ENCODE assay signal across 10 mouse cellular contexts in the genomic region with DNA sequence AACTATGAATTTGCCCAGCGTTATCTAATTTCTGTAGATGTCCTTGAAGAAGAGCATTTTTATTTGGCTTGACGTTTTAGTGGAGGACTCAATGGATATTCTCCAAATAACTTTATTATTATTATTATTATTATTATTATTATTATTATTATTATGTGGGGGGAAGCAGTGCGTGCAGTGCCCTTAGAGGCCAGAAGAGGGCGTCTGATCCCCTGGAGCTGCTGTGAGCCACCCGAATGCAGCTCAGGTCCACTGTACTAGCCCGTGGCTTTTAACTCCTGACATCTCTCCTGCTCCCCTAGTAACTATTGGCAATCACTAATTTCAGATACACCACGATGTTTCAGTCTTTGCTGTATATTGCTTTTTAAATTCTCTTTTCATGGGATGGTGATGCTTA. TPM values are rescaled to one million over a fixed set of nuclear protein-coding genes. Genes with fewer than 3 reads are reported as not detected.
DNase-seq lines count a peak whose midpoint lies in the region; ATAC-seq and TF ChIP-seq lines count a peak whose summit lies in the region.
"Had no signal": no experiment of that assay in that cellular context is flagged by ENCODE, and none has a peak within 500 bp of the region (broad histone marks: within the 10 kb centered on the region; RNA-seq: fewer than 3 reads in every experiment).

No protein-coding gene starts in this region.

- no peak for DNase-seq in kidney, adult 2 months
- DNase-seq in kidney, adult 11 months = no peak
- peak; percentile 45 for DNase-seq in A20 (ENCODE audit: low read depth, low spot score)
- peak; percentile 27 for DNase-seq in NIH3T3 (ENCODE audit: low read depth)
- peak; percentile 29 for DNase-seq in induced T-regulatory cell, adult 2 months (ENCODE audit: low read depth)
- no peak for DNase-seq in forebrain, embryonic 14.5 days (ENCODE audit: low spot score)
- DNase-seq in heart, embryonic 10.5 days (ENCODE audit: low spot score) = no peak
- DNase-seq in adrenal gland, adult 2 months = no peak
- DNase-seq: midbrain, embryonic 14.5 days had no signal

- 70% methylated on average over 7 of the region's 7 CpGs for WGBS in kidney, adult 2 months
- WGBS in forebrain, embryonic 14.5 days = 61% methylated on average over 7 of the region's 7 CpGs
- 66% methylated on average over 7 of the region's 7 CpGs for WGBS in heart, embryonic 10.5 days

- H3K4me3 ChIP-seq in kidney, adult 2 months (ENCODE audit: insufficient read depth, low read depth, low read length) = no peak overlapping the region
- H3K4me3 ChIP-seq in forebrain, embryonic 14.5 days (ENCODE audit: low read depth, low read length) = no peak overlapping the region
- H3K4me3 ChIP-seq in heart, embryonic 10.5 days = no peak overlapping the region

- no peak overlapping the region for H3K9ac ChIP-seq in forebrain, embryonic 14.5 days (ENCODE audit: low read length)

- TF ChIP-seq POLR2A in kidney, adult 2 months (IDR thresholded peaks at IDR 0.05; ENCODE audit: low read depth, low read length) = no peak

- no peaks in the 10 kb centered on the region for H3K9me3 ChIP-seq in forebrain, embryonic 14.5 days (replicated peaks; ENCODE audit: control insufficient read depth, low read length)
- H3K9me3 ChIP-seq in heart, embryonic 10.5 days = no peaks in the 10 kb centered on the region

- no peak overlapping the region for H3K27ac ChIP-seq in kidney, adult 2 months (ENCODE audit: insufficient read depth, low read depth, low read length)
- no peak overlapping the region for H3K27ac ChIP-seq in forebrain, embryonic 14.5 days (ENCODE audit: low read depth, low read length)
- no peak overlapping the region for H3K27ac ChIP-seq in heart, embryonic 10.5 days

- no peak for ATAC-seq in forebrain, embryonic 14.5 days

- no peaks in the 10 kb centered on the region for H3K27me3 ChIP-seq in kidney, adult 2 months (replicated peaks; ENCODE audit: control insufficient read depth, insufficient read depth, low read length)
- H3K27me3 ChIP-seq in forebrain, embryonic 14.5 days (replicated peaks; ENCODE audit: control insufficient read depth, insufficient read depth, low read length) = 0 out of 2 replicates have a peak, but pooled peaks cover 6% of the 10 kb centered on the region
- H3K27me3 ChIP-seq in heart, embryonic 10.5 days (ENCODE audit: insufficient read depth, poor library complexity, severe bottlenecking) = no peaks in the 10 kb centered on the region

- TF ChIP-seq CTCF in kidney, adult 2 months (conservative IDR thresholded peaks at IDR 0.05; ENCODE audit: insufficient read depth, insufficient read length, low read depth, low read length) = peak; percentile 49

- no peak overlapping the region for H3K4me2 ChIP-seq in forebrain, embryonic 14.5 days (ENCODE audit: low read length)
- H3K4me2 ChIP-seq: heart, embryonic 11.5 days had no signal

- peaks cover 3% of the 10 kb centered on the region; the same call in 1 of the 2 replicates for H3K36me3 ChIP-seq in kidney, adult 2 months (ENCODE audit: control insufficient read depth, insufficient read depth, low read length)
- H3K36me3 ChIP-seq in forebrain, embryonic 14.5 days (ENCODE audit: control insufficient read depth, insufficient read depth, low read length) = peaks cover 23% of the 10 kb centered on the region
- H3K36me3 ChIP-seq in heart, embryonic 10.5 days = peaks cover 11% of the 10 kb centered on the region

- H3K4me1 ChIP-seq in kidney, adult 2 months (ENCODE audit: control insufficient read depth, insufficient read depth, low read length) = peaks cover 28% of the 10 kb centered on the region
- peaks cover 26% of the 10 kb centered on the region for H3K4me1 ChIP-seq in forebrain, embryonic 14.5 days (ENCODE audit: control insufficient read depth, insufficient read depth, low read length)
- H3K4me1 ChIP-seq in heart, embryonic 10.5 days = peaks cover 13% of the 10 kb centered on the region

RNA-seq across cellular contexts. Expression of gene Kctd6, which starts 6.4 kb away (rescaled TPM):
- 16.2 and 17.2 TPM in 2 replicates for polyA plus RNA-seq in kidney, adult 2 months (2012; rRNA removed)
- 7.0 and 8.4 TPM in 2 replicates for polyA plus RNA-seq in forebrain, embryonic 14.5 days (2014; fragmentation: Nextera tagmentation; extraction: Ambion mirVana)
- 3.5 and 7.2 TPM in 2 replicates for polyA plus RNA-seq in heart, embryonic 10.5 days (2016; fragmentation: Nextera tagmentation; extraction: Ambion mirVana)
- total RNA-seq in adrenal gland, adult 2 months (2021) = 10 to 100 TPM; 14.3 to 16.3 TPM
- polyA plus RNA-seq in adrenal gland, adult 2 months (2012; rRNA removed) = 3.6 and 4.0 TPM in 2 replicates

RNA-seq across cellular contexts. Expression of gene Acox2, which starts 38.8 kb away (rescaled TPM):
- polyA plus RNA-seq in kidney, adult 2 months (2012; rRNA removed) = 190 and 252 TPM in 2 replicates
- polyA plus RNA-seq in forebrain, embryonic 14.5 days (2014; fragmentation: Nextera tagmentation; extraction: Ambion mirVana) = not detected in 2 replicates
- polyA plus RNA-seq in heart, embryonic 10.5 days (2016; fragmentation: Nextera tagmentation; extraction: Ambion mirVana) = 0.19 and 0.36 TPM in 2 replicates
- under 1 TPM in 1 of 2 experiments, not detected in 1; 0.78 TPM for total RNA-seq in adrenal gland, adult 2 months (2021)
- 0.46 and 1.9 TPM in 2 replicates for polyA plus RNA-seq in adrenal gland, adult 2 months (2012; rRNA removed)
- polyA plus RNA-seq: midbrain, embryonic 14.5 days had no signal

RNA-seq across cellular contexts. Expression of gene Pdhb, which starts 47.5 kb away (rescaled TPM):
- 100 and 134 TPM in 2 replicates for polyA plus RNA-seq in kidney, adult 2 months (2012; rRNA removed)
- polyA plus RNA-seq in forebrain, embryonic 14.5 days (2014; fragmentation: Nextera tagmentation; extraction: Ambion mirVana) = 240 and 252 TPM in 2 replicates
- polyA plus RNA-seq in heart, embryonic 10.5 days (2016; fragmentation: Nextera tagmentation; extraction: Ambion mirVana) = 332 and 445 TPM in 2 replicates
- total RNA-seq in adrenal gland, adult 2 months (2021) = 100 to 1,000 TPM; 325 to 340 TPM
- 44.5 and 51.2 TPM in 2 replicates for polyA plus RNA-seq in adrenal gland, adult 2 months (2012; rRNA removed)

Comparison
In these comparisons a context has a peak if more than half of its experiments do, and no peak if none do; other contexts are left out.
1. DNase-seq: peak in A20 (single experiment), NIH3T3 (single experiment) and induced T-regulatory cell, adult 2 months (single experiment); none in kidney, adult 2 months (single experiment), kidney, adult 11 months (single experiment), forebrain, embryonic 14.5 days (single experiment), heart, embryonic 10.5 days (single experiment) and adrenal gland, adult 2 months (single experiment).
2. RNA of gene Acox2, which starts 38.8 kb away (polyA plus RNA-seq): 190 to 252 TPM in kidney, adult 2 months; 0.46 to 1.9 TPM in adrenal gland, adult 2 months, 0.19 to 0.36 TPM in heart, embryonic 10.5 days and not detected in forebrain, embryonic 14.5 days; every median in the first group is over 10 times any median in the second.